Mouse (Mus musculus): ENCODE data around the gene Nkx2-3.

DNA sequence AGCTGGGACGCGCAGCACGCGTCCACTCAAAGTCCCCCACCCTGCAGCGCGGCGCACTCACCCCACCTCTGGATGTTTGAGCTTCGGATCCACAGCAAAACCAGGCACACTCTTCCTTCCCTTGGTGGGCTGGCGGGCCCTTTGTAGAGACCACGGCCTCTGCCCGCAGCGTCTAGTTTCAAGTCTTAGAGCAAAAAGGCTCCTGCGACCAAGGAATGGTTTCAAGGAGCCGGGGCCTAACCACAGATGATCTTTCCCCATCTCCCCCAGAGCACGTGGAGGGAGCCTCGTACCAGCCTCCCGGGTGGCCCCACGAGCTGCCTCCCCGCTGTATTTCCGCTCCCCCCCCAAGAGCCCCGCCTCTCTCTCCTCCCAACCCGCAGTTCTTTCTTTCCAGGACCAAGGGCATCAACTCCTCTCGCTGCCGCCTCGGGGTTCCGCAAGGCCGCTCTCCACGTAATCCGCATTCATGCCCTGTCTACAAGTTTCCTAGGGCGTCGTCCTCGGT lies 1.7 kb upstream of the Nkx2-3 start:
- TF ChIP-seq CTCF (IDR thresholded peaks at IDR 0.05) (no peak), EP300 (IDR thresholded peaks at IDR 0.05; ENCODE audit: insufficient read depth, low read depth, low read length) (no peak), POLR2A (IDR thresholded peaks at IDR 0.05; ENCODE audit: insufficient read depth, low read depth, low read length) (no peak)

Data from heart, adult 2 months (tissue).